Comparison of ENCODE assay signal across 17 mouse cellular contexts in genomic region chr5:121378678-121379256, GRCm38 (mm10). TPM values are rescaled to one million over a fixed set of nuclear protein-coding genes. Genes with fewer than 3 reads are reported as not detected.
DNase-seq lines count a peak whose midpoint lies in the region; ATAC-seq and TF ChIP-seq lines count a peak whose summit lies in the region.
"Had no signal": no experiment of that assay in that cellular context is flagged by ENCODE, and none has a peak within 500 bp of the region (broad histone marks: within the 10 kb centered on the region; RNA-seq: fewer than 3 reads in every experiment).

No protein-coding gene starts in this region.

- WGBS in lung, postnatal 0 days = 80% methylated on average over 13 of the region's 13 CpGs

- no peak for TF ChIP-seq EP300 in lung, postnatal 0 days (IDR thresholded peaks at IDR 0.05)

- no peak for ATAC-seq in lung, postnatal 0 days
- ATAC-seq: forebrain, embryonic 15.5 days had no signal

- H3K4me3 ChIP-seq in gastrocnemius, adult 2 months = no peak overlapping the region
- H3K4me3 ChIP-seq in lung, postnatal 0 days (ENCODE audit: low read depth, low read length) = no peak overlapping the region
- H3K4me3 ChIP-seq: embryonic facial prominence, embryonic 12.5 days; forebrain, embryonic 15.5 days; heart, adult 2 months; hindbrain, embryonic 10.5 days had no signal

- no peak overlapping the region for H3K4me2 ChIP-seq in lung, postnatal 0 days (replicated peaks; ENCODE audit: low read depth, low read length)
- H3K4me2 ChIP-seq: embryonic facial prominence, embryonic 12.5 days; forebrain, embryonic 15.5 days; heart, embryonic 11.5 days; hindbrain, embryonic 14.5 days had no signal

- no peaks in the 10 kb centered on the region for H3K9me3 ChIP-seq in lung, postnatal 0 days (ENCODE audit: low read length)
- H3K9me3 ChIP-seq: forebrain, embryonic 15.5 days had no signal

- H3K9ac ChIP-seq in lung, postnatal 0 days (replicated peaks; ENCODE audit: low read depth) = no peak overlapping the region
- H3K9ac ChIP-seq: embryonic facial prominence, embryonic 12.5 days; forebrain, embryonic 15.5 days; hindbrain, embryonic 14.5 days had no signal

- H3K4me1 ChIP-seq in lung, postnatal 0 days (ENCODE audit: insufficient read depth, low read depth, low read length) = no peaks in the 10 kb centered on the region
- H3K4me1 ChIP-seq: embryonic facial prominence, embryonic 12.5 days had no signal

- H3K27ac ChIP-seq in gastrocnemius, adult 2 months = peak overlapping the region; percentile 59
- no peak overlapping the region for H3K27ac ChIP-seq in lung, postnatal 0 days (ENCODE audit: low read length)
- H3K27ac ChIP-seq: embryonic facial prominence, embryonic 12.5 days; forebrain, embryonic 15.5 days; heart, adult 2 months; hindbrain, embryonic 10.5 days; hindbrain, embryonic 14.5 days had no signal

- no peaks in the 10 kb centered on the region for H3K27me3 ChIP-seq in lung, postnatal 0 days (replicated peaks; ENCODE audit: insufficient read depth, low read length)
- H3K27me3 ChIP-seq: CH12.LX; embryonic facial prominence, embryonic 12.5 days; forebrain, embryonic 15.5 days had no signal

- TF ChIP-seq CTCF in gastrocnemius, adult 2 months (IDR thresholded peaks at IDR 0.05) = no peak
- TF ChIP-seq CTCF in lung, postnatal 0 days (IDR thresholded peaks at IDR 0.05) = no peak

- H3K36me3 ChIP-seq in lung, postnatal 0 days (ENCODE audit: insufficient read depth, low read length) = peaks cover 51% of the 10 kb centered on the region

- intact Hi-C loops in gastrocnemius, adult 2 months (cut with DNase I) = no loop called here
- intact Hi-C loops in gastrocnemius, postnatal 14 days (cut with DNase I; ENCODE audit: low total_unique reads) = no loop called here

- peak; percentile 51 for DNase-seq in gastrocnemius, adult 2 months
- no peak for DNase-seq in gastrocnemius, postnatal 14 days
- peak; percentile 19 for DNase-seq in lung, postnatal 0 days (ENCODE audit: low spot score)
- DNase-seq in lung, postnatal 14 days = no peak
- DNase-seq in adipocyte (ENCODE audit: low spot score) = peak; percentile 70
- no peak for DNase-seq in right cerebral cortex, postnatal 14 days
- DNase-seq: adrenal gland, postnatal 10 days; cerebellum, adult 11-12 months; cerebellum, adult 9-10 months; cerebellum, postnatal 25 days; heart, adult 2 months had no signal

RNA-seq across cellular contexts. Expression of gene Trafd1, which starts 6.7 kb away (rescaled TPM):
- total RNA-seq in gastrocnemius, adult 2 months (2021) = 10 to 100 TPM; 36.8 to 37.0 TPM
- total RNA-seq in gastrocnemius, postnatal 14 days (2021) = 10 to 100 TPM; 34.9 to 35.5 TPM
- 76.6 and 80.9 TPM in 2 replicates for polyA plus RNA-seq in lung, postnatal 0 days (2015; fragmentation: Nextera tagmentation; extraction: Ambion mirVana)

RNA-seq across cellular contexts. Expression of gene Naa25, which starts 19.0 kb away (rescaled TPM):
- 10 to 100 TPM; 26.9 to 33.3 TPM for total RNA-seq in gastrocnemius, adult 2 months (2021)
- 10 to 100 TPM; 19.9 to 20.5 TPM for total RNA-seq in gastrocnemius, postnatal 14 days (2021)
- 14.3 and 16.0 TPM in 2 replicates for polyA plus RNA-seq in lung, postnatal 0 days (2015; fragmentation: Nextera tagmentation; extraction: Ambion mirVana)

Comparison
In these comparisons a context has a peak if more than half of its experiments do, and no peak if none do; other contexts are left out.
1. DNase-seq: peak in gastrocnemius, adult 2 months (single experiment), lung, postnatal 0 days (single experiment) and adipocyte (single experiment); none in gastrocnemius, postnatal 14 days (single experiment), lung, postnatal 14 days (single experiment) and right cerebral cortex, postnatal 14 days (single experiment).